Mouse (Mus musculus) adipocyte (in vitro differentiated cells): ENCODE measurements around the gene Cnih1.
"Not testable (repeated sequence)": the region's sequence is repeated elsewhere in the genome, so short reads cannot be mapped to it uniquely, and the experiment has no call there.

ENCODE experiments used
- DNase-seq: peaks from one replicate; pipeline ENCODE4 v3.0.0-alpha.2; 2016; ENCODE audit warnings: low spot score

Gene Cnih1

GRCm38 (mm10) chr14:46788505-46788901 lies 292 bp upstream of the Cnih1 start:
- no peak for DNase-seq

- DNase-seq: peak; percentile 58
Observed at GRCm38 (mm10) chr14:46787454-46787786, 791 bp downstream of the Cnih1 start.

GRCm38 (mm10) chr14:46785247-46785646 lies 3.0 kb downstream of the Cnih1 start:
- no peak for DNase-seq

- DNase-seq: no peak
Observed at GRCm38 (mm10) chr14:46783327-46783926, 4.8 kb downstream of the Cnih1 start.

- DNase-seq: no peak
Observed at GRCm38 (mm10) chr14:46782187-46782828, 5.9 kb downstream of the Cnih1 start.

- no peak for DNase-seq
Observed at GRCm38 (mm10) chr14:46781086-46781485, 7.1 kb downstream of the Cnih1 start.

- DNase-seq: no peak
Observed at GRCm38 (mm10) chr14:46779217-46779616, 9.0 kb downstream of the Cnih1 start.

GRCm38 (mm10) chr14:46778756-46779155 lies 9.5 kb downstream of the Cnih1 start:
- no peak for DNase-seq

GRCm38 (mm10) chr14:46770036-46770435 lies 18.2 kb downstream of the Cnih1 start:
- DNase-seq: no peak

GRCm38 (mm10) chr14:46767116-46767515 lies 21.1 kb downstream of the Cnih1 start:
- DNase-seq: no peak

- DNase-seq: no peak
Observed at GRCm38 (mm10) chr14:46761186-46761585, 27.0 kb downstream of the Cnih1 start.

GRCm38 (mm10) chr14:46760355-46761029 lies 27.7 kb downstream of the Cnih1 start, which contains the start of gene Cdkn3:
Gene Cdkn3 (plus strand): TSS chr14:46760541.
- peak; percentile 86 for DNase-seq

GRCm38 (mm10) chr14:46759970-46760354 lies 28.2 kb downstream of the Cnih1 start:
- DNase-seq: no peak

- DNase-seq: no peak
Observed at GRCm38 (mm10) chr14:46757736-46758135, 30.5 kb downstream of the Cnih1 start.

GRCm38 (mm10) chr14:46755851-46756250 lies 32.4 kb downstream of the Cnih1 start:
- no peak for DNase-seq

- DNase-seq: not testable (repeated sequence)
Observed at GRCm38 (mm10) chr14:46754371-46754770, 33.8 kb downstream of the Cnih1 start.

GRCm38 (mm10) chr14:46745413-46745812 lies 42.8 kb downstream of the Cnih1 start:
- no peak for DNase-seq

GRCm38 (mm10) chr14:46742674-46743073 lies 45.5 kb downstream of the Cnih1 start:
- no peak for DNase-seq

- DNase-seq: not testable (repeated sequence)
Observed at GRCm38 (mm10) chr14:46737346-46737745, 50.9 kb downstream of the Cnih1 start.

GRCm38 (mm10) chr14:46736366-46736765 lies 51.8 kb downstream of the Cnih1 start:
- no peak for DNase-seq

- no peak for DNase-seq
Observed at GRCm38 (mm10) chr14:46734761-46735455, 53.3 kb downstream of the Cnih1 start.

GRCm38 (mm10) chr14:46734262-46734661 lies 53.9 kb downstream of the Cnih1 start:
- peak; percentile 14 for DNase-seq

- DNase-seq: no peak
Observed at GRCm38 (mm10) chr14:46725743-46726142, 62.5 kb downstream of the Cnih1 start.
